Mouse (Mus musculus) heart, postnatal 0 days (tissue): ENCODE results near the gene Asb15. TPM values are rescaled to one million over a fixed set of nuclear protein-coding genes. Genes with fewer than 3 reads are reported as not detected.
A peak's percentile ranks its signal among the peaks of the same experiment; 100 is the strongest.

ENCODE experiments used
- ATAC-seq: fragments of 200-750 bp; cut with Nextera tagmentation; 2 replicates; pipeline ENCODE4 v1.8.0; 2017; ENCODE audit warnings: low read depth, moderate number of reproducible peaks, moderate library complexity; ENCODE audit not compliant: insufficient read depth
- DNase-seq: peaks from one replicate; pipeline ENCODE4 v3.0.0-alpha.2; 2016; ENCODE audit warnings: low spot score
- H3K27ac ChIP-seq: fragments of 300-500 bp; sonication (generic); 2 replicates; pipeline ENCODE4 v1.5.1; 2014; ENCODE audit warnings: low read depth, mild to moderate bottlenecking
- H3K27me3 ChIP-seq: fragments of 300-500 bp; sonication (generic); 2 replicates; pipeline ENCODE4 v1.6.1; 2014; ENCODE audit warnings: low read length, mixed read lengths; ENCODE audit not compliant: control insufficient read depth, insufficient read depth
- H3K36me3 ChIP-seq: fragments of 300-500 bp; sonication (generic); replicated peaks from 2 replicates; pipeline ENCODE4 v1.6.1; 2014; ENCODE audit warnings: low read length, mixed read lengths; ENCODE audit not compliant: control insufficient read depth, insufficient read depth
- H3K4me1 ChIP-seq: fragments of 300-500 bp; sonication (generic); 2 replicates; pipeline ENCODE4 v1.6.1; 2014; ENCODE audit warnings: antibody characterized with exemption; ENCODE audit not compliant: control insufficient read depth, insufficient read depth
- H3K4me2 ChIP-seq: fragments of 300-500 bp; sonication (generic); 2 replicates; pipeline ENCODE4 v1.6.1; 2014; ENCODE audit warnings: low read depth, mild to moderate bottlenecking, low read length, moderate library complexity
- H3K4me3 ChIP-seq: fragments of 300-500 bp; sonication (generic); 2 replicates; pipeline ENCODE4 v1.5.1; 2014; ENCODE audit warnings: low read depth, low read length
- H3K9ac ChIP-seq: fragments of 300-500 bp; sonication (generic); replicated peaks from 2 replicates; pipeline ENCODE4 v1.6.1; 2014; ENCODE audit warnings: low read depth, low read length, mixed read lengths
- H3K9me3 ChIP-seq: fragments of 300-500 bp; sonication (generic); replicated peaks from 2 replicates; pipeline ENCODE4 v1.6.1; 2016; ENCODE audit warnings: low read length; ENCODE audit not compliant: control insufficient read depth
- CTCF ChIP-seq: IDR thresholded peaks from 2 replicates; pipeline ENCODE4 v1.5.1; 2016; ENCODE audit warnings: antibody characterized with exemption, control low read depth, low read depth
- EP300 ChIP-seq: IDR thresholded peaks from 2 replicates; pipeline ENCODE4 v1.6.1; 2016; ENCODE audit warnings: antibody characterized with exemption, low read depth
- WGBS: fragments of 180-500 bp; shearing (Covaris S2); extraction: QIAGEN DNeasy Blood & Tissue Kit; methylation state at CpG from one replicate; pipeline ENCODE4 v1.1.7; 2014; 5-methylcytosine and 5-hydroxymethylcytosine counted together
- polyA plus RNA-seq: library from polyadenylated mRNA; unstranded; fragments of >200 nt; fragmentation: Nextera tagmentation; extraction: Ambion mirVana; gene quantifications from 2 replicates; pipeline ENCODE4 v1.2.1, GENCODE M21; 2015
- total RNA-seq: library from RNA; depleted of rRNA; stranded (reverse); fragments of >200 nt; gene quantifications from 2 replicates; pipeline ENCODE4 v1.2.3, GENCODE M21; 2014; ENCODE audit warnings: low replicate concordance

The Asb15 gene
- total and polyA plus RNA-seq, 2 experiments from 2014 or later = 1.5 TPM

DNA sequence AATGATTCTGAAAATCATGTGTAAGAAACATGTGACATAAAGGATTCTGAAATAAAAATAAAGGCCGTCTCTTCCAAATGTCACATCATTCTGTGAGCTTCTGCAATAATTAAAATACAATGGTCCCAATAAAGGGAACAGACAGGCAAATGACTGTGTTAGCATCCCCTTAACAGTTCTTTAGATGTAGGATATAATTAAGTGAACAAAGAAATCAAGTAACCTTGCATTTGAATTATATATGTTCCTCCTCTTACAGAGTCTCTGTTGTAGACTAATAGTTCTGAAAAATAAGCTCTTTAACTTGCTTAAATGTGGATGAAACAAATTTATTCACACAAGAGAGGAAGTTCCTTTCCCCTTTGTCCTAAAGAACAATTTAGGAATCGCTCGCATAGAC, 10.5 kb downstream of the Asb15 start:
- Histone ChIP-seq H3K4me2 (no peak overlapping the region), H3K27ac (no peak overlapping the region), H3K9me3 (no peaks in the 10 kb centered on the region), H3K9ac (no peak overlapping the region), H3K4me3 (no peak overlapping the region), H3K36me3 (no peaks in the 10 kb centered on the region), H3K4me1 (peaks cover 10% of the 10 kb centered on the region), H3K27me3 (no peaks in the 10 kb centered on the region)
- 85% methylated on average over 3 of the region's 3 CpGs for WGBS
- DNase-seq (no peak), ATAC-seq (no peak)
- TF ChIP-seq EP300 (no peak), CTCF (no peak)

DNA sequence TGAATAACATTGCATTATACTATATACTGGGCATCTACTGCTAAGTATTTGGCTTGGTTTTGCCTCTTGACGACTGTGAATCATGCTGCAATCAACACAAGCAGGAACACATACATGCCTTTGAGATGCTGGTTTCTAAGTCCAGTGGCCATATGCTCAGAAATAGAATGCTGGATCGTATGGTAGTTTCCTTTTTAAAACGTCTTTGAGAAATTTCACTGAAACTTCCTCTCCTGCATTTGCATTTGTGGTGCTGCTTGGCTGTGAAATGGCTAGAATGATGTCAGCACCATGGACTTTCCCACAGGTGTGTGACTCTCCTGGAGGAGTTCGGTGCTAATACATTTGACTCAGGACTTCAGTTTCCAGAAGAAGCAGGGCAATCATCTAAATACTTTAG, 12.2 kb downstream of the Asb15 start:
- TF ChIP-seq EP300 (no peak), CTCF (no peak)
- no peak overlapping the region for H3K4me3 ChIP-seq
- H3K4me2 ChIP-seq = no peak overlapping the region
- DNase-seq (no peak), ATAC-seq (no peak)
- no peaks in the 10 kb centered on the region for H3K36me3 ChIP-seq
- H3K4me1 ChIP-seq = peaks cover 10% of the 10 kb centered on the region
- no peaks in the 10 kb centered on the region for H3K9me3 ChIP-seq
- no peak overlapping the region for H3K27ac ChIP-seq
- H3K9ac ChIP-seq = no peak overlapping the region
- 61% methylated on average over 4 of the region's 4 CpGs for WGBS
- no peaks in the 10 kb centered on the region for H3K27me3 ChIP-seq

DNA sequence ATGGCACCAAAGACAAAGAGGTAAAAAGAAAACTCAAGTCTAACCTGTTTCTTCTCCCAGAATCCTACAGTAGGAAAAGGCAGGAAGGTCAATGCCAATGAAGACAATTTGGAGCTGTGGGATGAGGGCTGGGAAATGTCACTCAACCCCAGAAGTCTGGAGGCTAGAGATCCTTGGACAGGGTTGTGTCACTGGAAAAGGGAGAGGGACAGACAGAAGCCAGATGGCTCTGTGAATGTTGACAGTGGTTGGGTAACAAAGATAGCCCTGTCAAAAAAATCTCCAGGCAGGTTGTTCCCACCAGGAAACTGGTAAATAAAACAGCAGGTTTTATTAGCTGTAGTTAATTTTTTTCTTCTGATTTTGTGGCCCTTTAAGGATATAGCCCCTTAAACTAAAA, 14.4 kb downstream of the Asb15 start:
- ATAC-seq (peak; percentile 65), DNase-seq (peak; percentile 61)
- Histone ChIP-seq H3K27ac (peak overlapping the region; percentile 73), H3K9ac (no peak overlapping the region), H3K4me2 (no peak overlapping the region; the same call in 1 of the 2 replicates), H3K4me1 (peaks cover 17% of the 10 kb centered on the region), H3K27me3 (no peaks in the 10 kb centered on the region), H3K4me3 (no peak overlapping the region), H3K36me3 (no peaks in the 10 kb centered on the region), H3K9me3 (no peaks in the 10 kb centered on the region)
- TF ChIP-seq CTCF = no peak
- TF ChIP-seq EP300 = 0 out of 2 replicates have a peak, but pooled peaks have one; percentile 21

DNA sequence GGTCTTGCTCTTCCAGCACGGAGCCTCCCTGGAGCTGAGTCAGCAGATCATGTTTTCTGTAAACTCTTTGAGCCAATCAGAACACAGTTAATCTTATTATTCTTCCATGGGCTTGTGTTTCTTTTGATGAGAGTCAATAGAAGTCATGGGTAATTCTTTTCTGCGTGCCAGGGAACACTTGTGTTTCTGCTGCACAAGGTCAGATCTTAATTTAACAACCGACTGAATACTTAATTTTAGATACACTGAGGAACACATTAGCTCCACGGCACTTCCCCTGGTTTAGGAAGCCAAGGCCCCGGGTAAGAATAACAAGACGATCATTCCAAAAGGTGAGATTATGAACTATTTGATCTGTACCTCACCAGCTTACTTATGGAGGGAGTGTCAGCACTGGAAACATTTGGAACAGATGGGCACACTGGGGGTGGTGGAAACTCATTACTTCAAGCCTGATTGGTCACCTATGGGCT, 15.2 kb downstream of the Asb15 start:
- Histone ChIP-seq H3K4me1 (peaks cover 17% of the 10 kb centered on the region), H3K4me2 (peak overlapping the region; percentile 21), H3K4me3 (no peak overlapping the region), H3K27me3 (no peaks in the 10 kb centered on the region), H3K36me3 (no peaks in the 10 kb centered on the region), H3K27ac (peak overlapping the region; percentile 73), H3K9me3 (no peaks in the 10 kb centered on the region), H3K9ac (no peak overlapping the region)
- peak; percentile 65 for DNase-seq
- peak; percentile 69 for ATAC-seq
- 19% methylated on average over 6 of the region's 6 CpGs for WGBS
- TF ChIP-seq EP300 = 0 out of 2 replicates have a peak, but pooled peaks have one; percentile 28
- no peak for TF ChIP-seq CTCF

DNA sequence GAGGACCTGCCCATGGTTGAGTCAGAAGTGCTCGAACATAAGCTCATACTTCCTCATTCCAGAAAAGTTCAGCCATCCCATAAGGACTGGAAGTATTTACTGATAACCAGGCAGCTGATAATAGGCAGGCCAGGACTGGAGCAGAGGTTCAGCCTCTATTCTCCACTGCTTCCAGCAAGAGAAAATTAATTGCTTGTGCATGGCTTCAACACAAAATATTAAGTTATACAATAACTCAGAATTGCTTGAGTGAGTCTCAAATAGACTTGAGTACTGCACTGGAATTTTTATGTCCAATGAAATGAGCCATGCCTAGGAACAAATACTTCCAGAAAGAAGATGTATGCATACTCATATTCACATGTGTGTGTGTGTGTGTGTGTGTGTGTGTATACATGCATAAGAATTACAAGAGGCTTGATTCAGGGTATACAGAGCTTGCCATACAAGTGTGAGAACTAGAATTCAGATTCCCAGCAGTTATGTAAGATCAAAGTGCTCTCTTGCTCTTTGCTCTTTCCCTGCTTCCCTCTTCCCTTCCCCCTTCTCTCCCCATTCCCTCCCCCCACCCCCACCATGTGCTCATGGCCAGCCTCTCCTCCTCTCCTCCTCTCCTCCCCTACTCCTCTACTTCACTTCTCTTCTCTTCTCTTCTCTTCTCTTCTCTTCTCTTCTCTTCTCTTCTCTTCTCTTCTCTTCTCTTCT, 18.9 kb downstream of the Asb15 start:
- Histone ChIP-seq H3K9me3 (no peaks in the 10 kb centered on the region), H3K9ac (no peak overlapping the region), H3K27me3 (no peaks in the 10 kb centered on the region), H3K4me3 (no peak overlapping the region), H3K4me2 (0 out of 2 replicates have a peak overlapping the region, but pooled peaks have one; percentile 12), H3K27ac (peak overlapping the region; percentile 22; the same call in 1 of the 2 replicates), H3K4me1 (peaks cover 16% of the 10 kb centered on the region), H3K36me3 (no peaks in the 10 kb centered on the region)
- ATAC-seq (peak; percentile 70), DNase-seq (peak; percentile 50)
- TF ChIP-seq CTCF = no peak
- no peak for TF ChIP-seq EP300
- 3% methylated on average over 1 of the region's 1 CpGs for WGBS
